Mouse (Mus musculus): ENCODE results near the gene Tmem178.

DNA sequence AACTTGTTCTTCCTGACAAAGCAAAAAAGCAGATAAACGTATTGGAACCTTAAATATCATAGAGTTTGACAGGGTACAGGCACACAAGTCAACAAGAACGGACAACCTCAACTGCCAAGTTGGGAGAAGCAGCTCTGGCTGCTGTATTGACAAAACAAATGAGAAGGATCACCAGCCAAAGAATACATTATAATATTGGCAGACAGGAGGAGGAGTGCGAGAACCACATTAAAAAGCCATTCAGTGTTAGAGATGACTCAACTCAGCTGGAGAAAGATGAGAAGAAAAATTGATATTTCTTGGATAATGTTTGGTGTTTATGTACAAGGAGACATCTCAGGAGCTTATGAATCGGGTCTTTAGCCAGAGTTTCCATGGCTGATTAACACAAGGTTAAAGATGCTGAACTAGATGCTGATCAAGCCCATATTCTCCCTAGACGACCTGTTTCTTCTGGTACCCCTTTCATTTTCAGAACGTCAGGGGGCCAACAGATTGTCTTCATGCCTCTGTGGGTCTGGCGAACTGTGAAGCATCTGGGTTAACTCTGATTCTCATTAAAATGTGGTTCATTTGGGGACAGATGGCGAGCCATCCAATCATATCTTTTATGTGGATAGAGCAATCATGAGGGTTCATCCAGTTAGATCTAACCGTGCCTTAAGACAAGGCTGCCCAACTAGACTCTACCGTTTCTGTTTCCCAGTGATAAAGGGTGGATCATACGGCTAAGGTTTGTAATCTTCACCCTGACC, 41.1 kb upstream of the Tmem178 start:
- TF ChIP-seq FLI1 (IDR thresholded peaks at IDR 0.05; ENCODE audit: low read length): no peak
- no peak for TF ChIP-seq GATA1 (IDR thresholded peaks at IDR 0.05; ENCODE audit: borderline replicate concordance, low read length)

All from megakaryocyte, embryonic 14.5 days (primary cell).